Mouse (Mus musculus): ENCODE data around the gene Coq7. TPM values are rescaled to one million over a fixed set of nuclear protein-coding genes. Genes with fewer than 3 reads are reported as not detected.

The Coq7 gene
- polyA plus RNA-seq, 1 experiment: 72.4 TPM

GRCm38 (mm10) chr7:118461400-118462136, 71.6 kb downstream of the Coq7 start:
- no peak for DNase-seq (ENCODE audit: low spot score)

Other genes starting within 250 kb of the Coq7 start
- 2.3 and 2.8 TPM in 2 replicates for gene Syt17, start 85.1 kb downstream of the Coq7 start, polyA plus RNA-seq (2012; rRNA removed)
- gene Itpripl2, start 41.4 kb downstream of the Coq7 start, polyA plus RNA-seq (2012; rRNA removed): 16.6 and 19.9 TPM in 2 replicates
- gene Tmc7, start 51.4 kb upstream of the Coq7 start, polyA plus RNA-seq (2012; rRNA removed): 9.2 and 9.3 TPM in 2 replicates
- 0.04 TPM in 2 replicates for gene Tmc5, start 63.9 kb upstream of the Coq7 start, polyA plus RNA-seq (2012; rRNA removed)
- 126 and 128 TPM in 2 replicates for gene Gde1, start 172.4 kb upstream of the Coq7 start, polyA plus RNA-seq (2012; rRNA removed)
- gene Ccp110, start 179.2 kb upstream of the Coq7 start, polyA plus RNA-seq (2012; rRNA removed): 9.1 and 11.7 TPM in 2 replicates
- gene Vps35l, start 206.9 kb upstream of the Coq7 start, polyA plus RNA-seq (2012; rRNA removed): 48.9 and 54.2 TPM in 2 replicates

All from urinary bladder, adult 2 months (tissue).